Mouse (Mus musculus) small intestine, adult 2 months (tissue): ENCODE measurements around the gene Bicra.

Experiments used
- CTCF ChIP-seq: fragments of 200-500 bp; IDR thresholded peaks from 2 replicates; pipeline ENCODE4 v1.5.1; 2012; ENCODE audit warnings: low read depth, mild to moderate bottlenecking, control low read depth, inconsistent platforms, low read length, moderate library complexity, mixed read lengths; ENCODE audit not compliant: insufficient replicate concordance, insufficient read length; ENCODE audit errors: extremely low read depth
- POLR2A ChIP-seq: fragments of 200-500 bp; IDR thresholded peaks from 2 replicates; pipeline ENCODE4 v1.6.1; 2012; ENCODE audit warnings: low read depth, mild to moderate bottlenecking, control low read depth, inconsistent platforms, low read length, moderate library complexity

- TF ChIP-seq POLR2A (no peak), CTCF (no peak)
Observed at GRCm38 (mm10) chr7:16079947-16080346, 32.2 kb upstream of the Bicra start.
